Mouse (Mus musculus) bone marrow, adult 2 months (tissue): ENCODE measurements around the gene Tcf20.

ENCODE experiments used
- CTCF ChIP-seq: fragments of 200-500 bp; IDR thresholded peaks from 2 replicates; pipeline ENCODE4 v1.5.1; 2011; ENCODE audit warnings: low read length, control low read depth; ENCODE audit not compliant: control insufficient read depth, insufficient read depth
- POLR2A ChIP-seq: fragments of 200-500 bp; IDR thresholded peaks from 2 replicates; pipeline ENCODE4 v1.6.1; 2011; ENCODE audit warnings: low read depth, mild to moderate bottlenecking, control low read depth, low read length, borderline replicate concordance; ENCODE audit not compliant: control insufficient read depth

DNA sequence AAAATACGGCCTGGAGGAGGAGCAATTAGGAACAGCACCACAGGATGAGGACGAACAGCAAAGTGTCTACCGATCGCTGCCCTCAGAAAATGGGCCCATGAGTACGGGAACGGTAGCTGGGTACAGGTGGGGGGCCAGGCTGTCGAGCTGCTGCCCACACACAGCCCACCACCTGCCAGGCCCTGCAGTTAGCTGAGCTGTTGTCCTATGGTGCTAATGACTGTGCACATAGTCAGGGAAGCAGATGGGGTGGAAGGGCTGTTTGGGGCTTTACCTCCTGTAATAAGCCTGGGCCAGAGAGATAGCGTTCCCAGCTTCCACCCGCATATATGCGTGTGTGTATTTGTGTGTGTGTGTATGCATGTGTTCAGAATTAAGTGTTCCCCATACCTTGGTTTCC lies 52.7 kb downstream of the Tcf20 start:
- TF ChIP-seq POLR2A = no peak
- TF ChIP-seq CTCF = no peak
